Mouse (Mus musculus) testis, postnatal 14 days (tissue): ENCODE measurements around the gene Synpo2.
"Not testable (repeated sequence)": the region's sequence is repeated elsewhere in the genome, so short reads cannot be mapped to it uniquely, and the experiment has no call there.

Experiments used
- DNase-seq: peaks from one replicate; pipeline ENCODE4 v3.0.0; 2021; ENCODE audit warnings: low spot score

The Synpo2 gene

GRCm38 (mm10) chr3:123131151-123131756 lies 104.7 kb downstream of the Synpo2 start:
- DNase-seq: no peak

GRCm38 (mm10) chr3:123130314-123131150 lies 105.4 kb downstream of the Synpo2 start:
- no peak for DNase-seq

- no peak for DNase-seq
These were observed 107.2 kb downstream of the Synpo2 start for GRCm38 (mm10) chr3:123128781-123129180.

- no peak for DNase-seq
These were observed 107.9 kb downstream of the Synpo2 start for GRCm38 (mm10) chr3:123128091-123128490.

GRCm38 (mm10) chr3:123126741-123127140 lies 109.2 kb downstream of the Synpo2 start:
- DNase-seq: not testable (repeated sequence)

- no peak for DNase-seq
These were observed 112.1 kb downstream of the Synpo2 start for GRCm38 (mm10) chr3:123123817-123124216.

GRCm38 (mm10) chr3:123122151-123123030 lies 113.6 kb downstream of the Synpo2 start:
- DNase-seq: no peak

- peak; percentile 19 for DNase-seq
These were observed 119.0 kb downstream of the Synpo2 start for GRCm38 (mm10) chr3:123116903-123117302.

GRCm38 (mm10) chr3:123115770-123116527 lies 120.0 kb downstream of the Synpo2 start:
- DNase-seq: no peak

GRCm38 (mm10) chr3:123114001-123114635 lies 121.8 kb downstream of the Synpo2 start:
- DNase-seq: no peak

GRCm38 (mm10) chr3:123112781-123113180 lies 123.2 kb downstream of the Synpo2 start:
- DNase-seq: no peak

GRCm38 (mm10) chr3:123111071-123111711 lies 124.8 kb downstream of the Synpo2 start:
- DNase-seq: peak; percentile 73

GRCm38 (mm10) chr3:123107830-123108549 lies 128.0 kb downstream of the Synpo2 start:
- no peak for DNase-seq

GRCm38 (mm10) chr3:123104325-123104724 lies 131.6 kb downstream of the Synpo2 start:
- DNase-seq: no peak

GRCm38 (mm10) chr3:123103151-123103860 lies 132.6 kb downstream of the Synpo2 start:
- peak; percentile 70 for DNase-seq

- DNase-seq: no peak
These were observed 134.2 kb downstream of the Synpo2 start for GRCm38 (mm10) chr3:123101761-123102160.

- DNase-seq: no peak
These were observed 140.8 kb downstream of the Synpo2 start for GRCm38 (mm10) chr3:123095111-123095510.

GRCm38 (mm10) chr3:123093640-123094361 lies 142.1 kb downstream of the Synpo2 start:
- DNase-seq: no peak
